Mouse (Mus musculus) kidney, embryonic 15.5 days (tissue): ENCODE results near the gene Spata33. TPM values are rescaled to one million over a fixed set of nuclear protein-coding genes. Genes with fewer than 3 reads are reported as not detected.
"Not testable (repeated sequence)": the region's sequence is repeated elsewhere in the genome, so short reads cannot be mapped to it uniquely, and the experiment has no call there.

ENCODE experiments used
- ATAC-seq: fragments of 200-750 bp; cut with Nextera tagmentation; replicated peaks from 2 replicates; pipeline ENCODE4 v1.8.0; 2017; ENCODE audit warnings: moderate TSS enrichment; ENCODE audit not compliant: low FRiP score
- H3K27ac ChIP-seq: fragments of 300-500 bp; sonication (generic); 2 replicates; pipeline ENCODE4 v1.5.1; 2015; ENCODE audit warnings: mild to moderate bottlenecking, inconsistent platforms
- H3K27me3 ChIP-seq: fragments of 300-500 bp; sonication (generic); 2 replicates; pipeline ENCODE4 v1.6.1; 2015; ENCODE audit warnings: inconsistent platforms
- H3K36me3 ChIP-seq: fragments of 300-500 bp; sonication (generic); 2 replicates; pipeline ENCODE4 v1.6.1; 2015; ENCODE audit warnings: inconsistent platforms
- H3K4me1 ChIP-seq: fragments of 300-500 bp; sonication (generic); 2 replicates; pipeline ENCODE4 v1.6.1; 2015; ENCODE audit warnings: inconsistent platforms
- H3K4me2 ChIP-seq: fragments of 300-500 bp; sonication (generic); 2 replicates; pipeline ENCODE4 v1.6.1; 2015; ENCODE audit warnings: moderate library complexity, mild to moderate bottlenecking, inconsistent platforms
- H3K4me3 ChIP-seq: fragments of 300-500 bp; sonication (generic); replicated peaks from 2 replicates; pipeline ENCODE4 v1.5.1; 2015; ENCODE audit warnings: mild to moderate bottlenecking, inconsistent platforms
- H3K9ac ChIP-seq: fragments of 300-500 bp; sonication (generic); 2 replicates; pipeline ENCODE4 v1.6.1; 2015; ENCODE audit warnings: mild to moderate bottlenecking, inconsistent platforms
- H3K9me3 ChIP-seq: fragments of 300-500 bp; sonication (generic); replicated peaks from 2 replicates; pipeline ENCODE4 v1.6.1; 2016; ENCODE audit warnings: inconsistent platforms
- WGBS: fragments of 180-500 bp; shearing (Covaris S2); methylation state at CpG from one replicate; pipeline ENCODE4 v1.1.7; 2015; ENCODE audit warnings: mixed read lengths; 5-methylcytosine and 5-hydroxymethylcytosine counted together
- polyA plus RNA-seq: library from polyadenylated mRNA; unstranded; fragments of >200 nt; fragmentation: Nextera tagmentation; extraction: Ambion mirVana; gene quantifications from 2 replicates; pipeline ENCODE4 v1.2.1, GENCODE M21; 2015

The Spata33 gene
- polyA plus RNA-seq, 1 experiment from 2014 or later, result 5.5 TPM

- Histone ChIP-seq H3K9ac (peak overlapping the region; percentile 96), H3K27ac (no peak overlapping the region), H3K27me3 (no peaks in the 10 kb centered on the region), H3K36me3 (peaks cover 36% of the 10 kb centered on the region), H3K9me3 (no peaks in the 10 kb centered on the region), H3K4me1 (peaks cover 23% of the 10 kb centered on the region), H3K4me3 (peak overlapping the region; percentile 94), H3K4me2 (peak overlapping the region; percentile 88)
- 40% methylated on average over 10 of the region's 10 CpGs for WGBS
- no peak for ATAC-seq
These were observed 756 bp upstream of the Spata33 start for GRCm38 (mm10) chr8:123211876-123212275.

- peaks cover 22% of the 10 kb centered on the region for H3K36me3 ChIP-seq
- WGBS, result 7% methylated on average over 22 of the region's 22 CpGs
- peak overlapping the region; percentile 94 for H3K4me3 ChIP-seq
- H3K27me3 ChIP-seq, result no peaks in the 10 kb centered on the region
- H3K9ac ChIP-seq, result peak overlapping the region; percentile 67
- H3K27ac ChIP-seq, result peak overlapping the region; percentile 81
- H3K4me1 ChIP-seq, result peaks cover 23% of the 10 kb centered on the region
- H3K4me2 ChIP-seq, result peak overlapping the region; percentile 88
- ATAC-seq, result no peak; the same call in none of the 2 replicates
- no peaks in the 10 kb centered on the region for H3K9me3 ChIP-seq
These were observed 613 bp downstream of the Spata33 start for GRCm38 (mm10) chr8:123213118-123213772.

DNA sequence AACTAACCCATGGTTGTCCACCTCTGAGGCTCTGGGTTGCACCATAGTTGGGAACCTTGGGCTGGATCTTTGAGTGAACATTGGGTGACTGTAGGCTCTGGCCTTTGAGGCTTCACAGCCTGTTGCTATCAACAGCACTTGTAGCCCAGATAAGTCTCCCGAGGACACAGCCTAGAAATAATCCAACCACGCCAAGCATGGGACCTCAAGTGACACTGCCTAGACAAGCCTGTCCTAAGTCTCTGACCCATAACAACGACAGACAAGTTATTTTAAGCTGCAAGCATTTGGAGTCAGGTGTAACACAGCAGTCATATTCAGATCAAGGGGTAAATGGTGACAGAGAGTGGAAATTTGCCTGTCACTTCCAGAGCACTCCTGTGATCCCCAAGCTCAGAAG, 2.8 kb downstream of the Spata33 start:
- Histone ChIP-seq H3K4me1 (peaks cover 23% of the 10 kb centered on the region), H3K36me3 (0 out of 2 replicates have a peak, but pooled peaks cover 2% of the 10 kb centered on the region), H3K4me3 (no peak overlapping the region), H3K4me2 (no peak overlapping the region), H3K9ac (no peak overlapping the region), H3K27ac (no peak overlapping the region), H3K27me3 (no peaks in the 10 kb centered on the region), H3K9me3 (no peaks in the 10 kb centered on the region)
- ATAC-seq, result no peak
- WGBS, result 78% methylated on average over 3 of the region's 3 CpGs

- no peak for ATAC-seq
- 74% methylated on average over 1 of the region's 1 CpGs for WGBS
These were observed 8.3 kb downstream of the Spata33 start for GRCm38 (mm10) chr8:123220917-123221316.

DNA sequence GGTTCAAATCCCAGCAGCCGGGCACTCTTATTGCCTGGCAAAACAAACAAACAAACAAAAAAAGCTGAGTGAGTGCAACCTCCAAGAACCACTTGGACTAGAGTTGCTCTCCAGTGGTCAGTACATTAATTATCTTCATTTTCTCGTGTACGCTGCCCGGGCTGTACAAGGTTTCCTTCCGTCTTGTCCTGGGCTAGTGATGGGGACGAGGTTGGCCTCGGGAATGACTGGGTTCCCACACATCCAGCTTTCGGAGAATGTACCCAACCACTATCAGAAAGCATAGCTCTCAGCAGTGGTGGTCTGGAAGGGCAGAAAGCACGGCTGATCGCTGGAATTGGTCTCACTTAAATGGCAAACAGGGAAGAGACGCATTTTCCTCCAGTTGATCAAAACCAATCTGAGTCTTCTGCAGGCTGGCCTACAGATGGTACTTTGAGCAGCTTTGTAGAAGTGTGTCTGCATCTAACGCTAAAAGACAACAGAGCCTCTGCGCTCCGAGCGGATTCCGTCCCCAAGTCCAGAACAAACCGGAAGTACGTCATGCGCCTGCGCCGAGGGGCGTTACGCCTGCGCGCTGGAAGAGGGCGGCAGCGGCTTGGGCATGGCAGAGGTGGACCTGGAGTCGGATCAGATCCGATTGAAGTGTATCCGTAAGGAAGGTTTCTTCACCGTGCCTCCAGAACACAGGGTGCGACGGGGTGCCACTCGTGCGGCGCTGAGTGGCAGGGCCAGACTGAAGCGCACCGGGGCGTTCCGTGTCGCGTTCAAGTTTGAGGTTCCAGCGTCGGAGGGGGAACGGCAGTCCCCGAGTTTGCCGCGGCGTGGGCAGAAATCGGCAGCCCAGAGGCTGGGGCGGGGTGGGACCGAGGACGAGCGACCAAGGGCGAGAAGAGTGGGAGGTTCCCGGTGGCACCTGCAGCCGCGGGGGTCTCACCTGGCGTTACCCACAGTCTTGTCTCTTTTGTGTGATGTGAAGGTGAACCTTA, 11.9 kb downstream of the Spata33 start, which contains the start of gene Cdk10:
Gene Cdk10, plus strand, starts transcription at position 565 of the 989 bp plus-strand sequence.
- H3K27ac ChIP-seq, result peak within 1 kb of the TSS; percentile 93
- no peaks in the 10 kb centered on the region for H3K27me3 ChIP-seq
- no peaks in the 10 kb centered on the region for H3K9me3 ChIP-seq
- ATAC-seq, result peak; percentile 90
- H3K4me2 ChIP-seq, result peak within 1 kb of the TSS; percentile 95
- peaks cover 18% of the 10 kb centered on the region for H3K4me1 ChIP-seq
- WGBS, result 3% methylated on average over 59 of the region's 59 CpGs
- H3K4me3 ChIP-seq, result peak within 1 kb of the TSS; percentile 73
- H3K36me3 ChIP-seq, result peaks cover 32% of the 10 kb centered on the region
- H3K9ac ChIP-seq, result peak within 1 kb of the TSS; percentile 96

More at GRCm38 (mm10) chr8:123220917-123221316, 8.3 kb downstream of the Spata33 start:
- Histone ChIP-seq H3K36me3 (no peaks in the 10 kb centered on the region), H3K27ac (no peak overlapping the region), H3K4me3 (no peak overlapping the region), H3K27me3 (no peaks in the 10 kb centered on the region), H3K4me2 (no peak overlapping the region), H3K9me3 (no peaks in the 10 kb centered on the region), H3K4me1 (peaks cover 16% of the 10 kb centered on the region), H3K9ac (no peak overlapping the region)

DNA sequence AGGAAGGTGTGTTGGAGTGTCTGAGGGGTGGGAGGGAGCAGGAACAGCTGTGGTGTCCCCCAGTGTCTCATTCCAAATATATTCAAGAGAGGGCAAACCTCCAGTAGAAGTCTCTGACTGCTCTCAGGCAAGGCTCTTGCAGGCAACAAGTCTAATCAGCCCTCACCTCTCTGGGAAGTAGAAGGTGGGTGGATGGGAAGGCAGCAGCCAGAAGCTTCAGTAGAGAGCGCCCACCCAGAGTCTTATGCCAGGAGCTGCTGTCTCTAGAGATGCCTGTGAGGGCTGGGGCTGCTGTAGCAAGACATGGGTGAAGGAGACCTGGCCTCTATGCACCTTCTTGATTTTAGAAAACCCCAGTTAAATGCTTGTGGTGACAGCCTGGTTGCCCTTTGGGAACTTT, 15.8 kb downstream of the Spata33 start:
- no peak overlapping the region for H3K27ac ChIP-seq
- no peak overlapping the region for H3K4me3 ChIP-seq
- peaks cover 26% of the 10 kb centered on the region for H3K4me1 ChIP-seq
- H3K27me3 ChIP-seq, result peaks cover 7% of the 10 kb centered on the region
- ATAC-seq, result no peak
- no peaks in the 10 kb centered on the region for H3K9me3 ChIP-seq
- WGBS, result 100% methylated on average over 1 of the region's 1 CpGs
- H3K36me3 ChIP-seq, result peaks cover 37% of the 10 kb centered on the region
- H3K4me2 ChIP-seq, result no peak overlapping the region
- H3K9ac ChIP-seq, result no peak overlapping the region

DNA sequence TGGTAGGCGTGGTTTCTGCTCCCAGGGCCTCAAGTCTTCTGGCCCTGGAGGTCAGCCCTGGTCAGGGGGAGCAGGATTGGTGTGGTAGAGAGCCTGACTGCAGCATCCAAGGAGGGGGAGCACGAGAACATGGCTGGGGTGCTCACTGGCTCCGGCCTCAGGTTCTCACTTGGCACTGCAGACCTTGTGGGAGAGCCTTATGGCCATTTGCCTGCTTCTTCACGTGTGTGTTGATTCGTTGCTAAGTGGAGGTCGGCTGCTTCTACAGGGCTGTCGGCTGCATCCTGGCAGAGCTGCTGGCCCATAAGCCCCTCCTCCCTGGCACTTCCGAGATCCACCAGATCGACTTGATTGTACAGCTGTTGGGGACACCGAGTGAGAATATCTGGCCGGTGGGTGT, 17.7 kb downstream of the Spata33 start:
- ATAC-seq, H3K9me3 ChIP-seq, H3K27ac ChIP-seq, H3K4me2 ChIP-seq, H3K9ac ChIP-seq, H3K4me3 ChIP-seq: not testable (repeated sequence)
- H3K36me3 ChIP-seq, result peaks cover 37% of the 10 kb centered on the region
- 88% methylated on average over 11 of the region's 11 CpGs for WGBS
- peaks cover 29% of the 10 kb centered on the region for H3K4me1 ChIP-seq
- H3K27me3 ChIP-seq, result peaks cover 25% of the 10 kb centered on the region

- Histone ChIP-seq H3K4me3 (no peak overlapping the region), H3K4me2 (no peak overlapping the region)
- WGBS, result 44% methylated on average over 5 of the region's 5 CpGs
These were observed 19.1 kb downstream of the Spata33 start for GRCm38 (mm10) chr8:123231742-123232141.

DNA sequence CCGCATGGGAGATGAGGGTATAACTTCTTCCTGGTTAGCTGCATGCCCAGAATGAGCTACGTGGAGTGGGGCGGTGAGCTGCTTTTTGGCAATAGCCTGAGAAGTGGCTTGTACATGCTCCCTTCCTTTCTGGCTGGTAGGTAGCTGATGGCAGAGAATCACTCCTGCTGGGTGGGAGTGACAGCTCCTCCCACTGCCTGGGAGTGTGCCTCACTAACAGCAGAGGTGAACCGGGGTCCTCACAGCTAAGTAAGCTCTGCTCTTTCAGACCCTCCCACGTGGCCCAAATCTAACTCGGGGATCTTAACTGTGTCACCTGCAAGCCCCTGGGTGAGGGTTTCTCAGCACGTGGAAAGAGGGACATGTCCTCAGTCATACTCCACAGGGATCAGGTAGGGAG, 19.9 kb downstream of the Spata33 start:
- WGBS, result 19% methylated on average over 7 of the region's 7 CpGs
- no peak for ATAC-seq
- peaks cover 28% of the 10 kb centered on the region for H3K27me3 ChIP-seq
- H3K9me3 ChIP-seq, result no peaks in the 10 kb centered on the region
- H3K36me3 ChIP-seq, result peaks cover 25% of the 10 kb centered on the region
- no peak overlapping the region for H3K4me2 ChIP-seq
- no peak overlapping the region for H3K4me3 ChIP-seq
- peaks cover 35% of the 10 kb centered on the region for H3K4me1 ChIP-seq
- no peak overlapping the region for H3K27ac ChIP-seq
- H3K9ac ChIP-seq, result no peak overlapping the region

More at GRCm38 (mm10) chr8:123231742-123232141, 19.1 kb downstream of the Spata33 start:
- Histone ChIP-seq H3K9ac (no peak overlapping the region), H3K4me1 (peaks cover 35% of the 10 kb centered on the region), H3K9me3 (no peaks in the 10 kb centered on the region), H3K27me3 (peaks cover 28% of the 10 kb centered on the region), H3K36me3 (peaks cover 33% of the 10 kb centered on the region), H3K27ac (no peak overlapping the region)
- ATAC-seq, result no peak

GRCm38 (mm10) chr8:123233300-123233699, 20.7 kb downstream of the Spata33 start:
- H3K4me1 ChIP-seq, result peaks cover 35% of the 10 kb centered on the region
- ATAC-seq, result no peak
- H3K27ac ChIP-seq, result no peak overlapping the region
- 61% methylated on average over 13 of the region's 13 CpGs for WGBS
- H3K36me3 ChIP-seq, result peaks cover 18% of the 10 kb centered on the region
- H3K4me3 ChIP-seq, result no peak overlapping the region
- H3K9ac ChIP-seq, result no peak overlapping the region
- H3K4me2 ChIP-seq, result no peak overlapping the region
- H3K9me3 ChIP-seq, result no peaks in the 10 kb centered on the region
- H3K27me3 ChIP-seq, result peaks cover 28% of the 10 kb centered on the region

- Histone ChIP-seq H3K27ac (no peak overlapping the region), H3K27me3 (peaks cover 28% of the 10 kb centered on the region), H3K9me3 (no peaks in the 10 kb centered on the region), H3K4me2 (no peak overlapping the region), H3K4me1 (peaks cover 35% of the 10 kb centered on the region), H3K4me3 (no peak overlapping the region), H3K9ac (no peak overlapping the region), H3K36me3 (peaks cover 13% of the 10 kb centered on the region)
- 75% methylated on average over 11 of the region's 11 CpGs for WGBS
- ATAC-seq, result no peak
These were observed 21.1 kb downstream of the Spata33 start for GRCm38 (mm10) chr8:123233760-123234159.
